Mouse (Mus musculus): Measurements from ENCODE around the gene Rtn4r. TPM values are rescaled to one million over a fixed set of nuclear protein-coding genes. Genes with fewer than 3 reads are reported as not detected.

Gene Rtn4r
- total RNA-seq, 1 experiment: 0.22 TPM

GRCm38 (mm10) chr16:18131245-18131939 is 4.0 kb downstream of the Rtn4r start:
- in situ Hi-C loops (cut with MboI; ENCODE audit: low sequenced_read_pairs in 2 of 2, unreplicated experiment in 2 of 2): no loop called here
- Histone ChIP-seq H3K27ac (ENCODE audit: insufficient read depth, low read depth, low read length, poor library complexity, severe bottlenecking) (no peak overlapping the region), H3K9ac (ENCODE audit: insufficient read depth, low read depth, low read length, poor library complexity, severe bottlenecking) (no peak overlapping the region), H3K4me3 (ENCODE audit: insufficient read depth in 1 of 2, low read depth in 1 of 2, low read length in 2 of 2, poor library complexity in 1 of 2, severe bottlenecking in 1 of 2) (no peak overlapping the region), H3K36me3 (ENCODE audit: control insufficient read depth, insufficient read depth, low read length, poor library complexity, severe bottlenecking) (no peaks in the 10 kb centered on the region), H3K9me3 (ENCODE audit: control insufficient read depth, insufficient read depth, low read depth, low read length) (no peaks in the 10 kb centered on the region), H3K4me1 (ENCODE audit: control insufficient read depth in 2 of 2, insufficient read depth in 2 of 2, low read length in 2 of 2, poor library complexity in 1 of 2) (no peaks in the 10 kb centered on the region; a peak in 1 of 4 replicates)
- TF ChIP-seq CHD2 (IDR thresholded peaks at IDR 0.05; ENCODE audit: low read depth, low read length): no peak
- no peak for TF ChIP-seq ZC3H11A (IDR thresholded peaks at IDR 0.05; ENCODE audit: borderline replicate concordance, low read depth, low read length)
- TF ChIP-seq ZNF384 (IDR thresholded peaks at IDR 0.05; ENCODE audit: low read depth, low read length): no peak
- TF ChIP-seq MAFK (IDR thresholded peaks at IDR 0.05; ENCODE audit: insufficient read depth, low read depth, low read length): no peak
- TF ChIP-seq HCFC1 (IDR thresholded peaks at IDR 0.05; ENCODE audit: borderline replicate concordance, insufficient read depth, low read length): no peak
- no peak for DNase-seq (ENCODE audit: low read depth, low spot score)

GRCm38 (mm10) chr16:18132026-18132425 is 4.6 kb downstream of the Rtn4r start:
- H3K36me3 ChIP-seq (ENCODE audit: control insufficient read depth, insufficient read depth, low read length, poor library complexity, severe bottlenecking): no peaks in the 10 kb centered on the region
- H3K4me3 ChIP-seq (ENCODE audit: insufficient read depth in 1 of 2, low read depth in 1 of 2, low read length in 2 of 2, poor library complexity in 1 of 2, severe bottlenecking in 1 of 2): no peak overlapping the region
- H3K4me1 ChIP-seq (ENCODE audit: control insufficient read depth in 2 of 2, insufficient read depth in 2 of 2, low read length in 2 of 2, poor library complexity in 1 of 2): no peaks in the 10 kb centered on the region
- no peak overlapping the region for H3K27ac ChIP-seq (ENCODE audit: insufficient read depth, low read depth, low read length, poor library complexity, severe bottlenecking)
- in situ Hi-C loops (cut with MboI; ENCODE audit: low sequenced_read_pairs in 2 of 2, unreplicated experiment in 2 of 2): no loop called here
- H3K9me3 ChIP-seq (ENCODE audit: control insufficient read depth, insufficient read depth, low read depth, low read length): no peaks in the 10 kb centered on the region
- TF ChIP-seq HCFC1 (IDR thresholded peaks at IDR 0.05; ENCODE audit: borderline replicate concordance, insufficient read depth, low read length): no peak
- TF ChIP-seq ZNF384 (IDR thresholded peaks at IDR 0.05; ENCODE audit: low read depth, low read length): no peak
- no peak for TF ChIP-seq MAFK (IDR thresholded peaks at IDR 0.05; ENCODE audit: insufficient read depth, low read depth, low read length)
- no peak for TF ChIP-seq CHD2 (IDR thresholded peaks at IDR 0.05; ENCODE audit: low read depth, low read length)
- TF ChIP-seq ZC3H11A (IDR thresholded peaks at IDR 0.05; ENCODE audit: borderline replicate concordance, low read depth, low read length): no peak
- DNase-seq (ENCODE audit: low read depth, low spot score): no peak
- H3K9ac ChIP-seq (ENCODE audit: insufficient read depth, low read depth, low read length, poor library complexity, severe bottlenecking): no peak overlapping the region

- no peak overlapping the region for H3K27ac ChIP-seq (ENCODE audit: insufficient read depth, low read depth, low read length, poor library complexity, severe bottlenecking)
- H3K4me3 ChIP-seq (ENCODE audit: insufficient read depth in 1 of 2, low read depth in 1 of 2, low read length in 2 of 2, poor library complexity in 1 of 2, severe bottlenecking in 1 of 2): no peak overlapping the region
- H3K4me1 ChIP-seq (ENCODE audit: control insufficient read depth in 2 of 2, insufficient read depth in 2 of 2, low read length in 2 of 2, poor library complexity in 1 of 2): no peaks in the 10 kb centered on the region
- TF ChIP-seq ZNF384 (IDR thresholded peaks at IDR 0.05; ENCODE audit: low read depth, low read length): no peak
- TF ChIP-seq MAFK (IDR thresholded peaks at IDR 0.05; ENCODE audit: insufficient read depth, low read depth, low read length): 0 out of 2 replicates have a peak, but pooled peaks have one; percentile 50
- H3K36me3 ChIP-seq (ENCODE audit: control insufficient read depth, insufficient read depth, low read length, poor library complexity, severe bottlenecking): no peaks in the 10 kb centered on the region
- H3K9ac ChIP-seq (ENCODE audit: insufficient read depth, low read depth, low read length, poor library complexity, severe bottlenecking): no peak overlapping the region
- no peak for DNase-seq (ENCODE audit: low read depth, low spot score)
- in situ Hi-C loops (cut with MboI; ENCODE audit: low sequenced_read_pairs in 2 of 2, unreplicated experiment in 2 of 2): no loop called here
- no peaks in the 10 kb centered on the region for H3K9me3 ChIP-seq (ENCODE audit: control insufficient read depth, insufficient read depth, low read depth, low read length)
Measured at GRCm38 (mm10) chr16:18132575-18132974, 5.1 kb downstream of the Rtn4r start.

- Histone ChIP-seq H3K36me3 (ENCODE audit: control insufficient read depth, insufficient read depth, low read length, poor library complexity, severe bottlenecking) (no peaks in the 10 kb centered on the region), H3K9me3 (ENCODE audit: control insufficient read depth, insufficient read depth, low read depth, low read length) (no peaks in the 10 kb centered on the region), H3K9ac (ENCODE audit: insufficient read depth, low read depth, low read length, poor library complexity, severe bottlenecking) (no peak overlapping the region), H3K4me1 (ENCODE audit: control insufficient read depth in 2 of 2, insufficient read depth in 2 of 2, low read length in 2 of 2, poor library complexity in 1 of 2) (no peaks in the 10 kb centered on the region), H3K27ac (ENCODE audit: insufficient read depth, low read depth, low read length, poor library complexity, severe bottlenecking) (no peak overlapping the region), H3K4me3 (ENCODE audit: insufficient read depth in 1 of 2, low read depth in 1 of 2, low read length in 2 of 2, poor library complexity in 1 of 2, severe bottlenecking in 1 of 2) (no peak overlapping the region)
- no peak for DNase-seq (ENCODE audit: low read depth, low spot score)
- in situ Hi-C loops (cut with MboI; ENCODE audit: low sequenced_read_pairs in 2 of 2, unreplicated experiment in 2 of 2): no loop called here
- TF ChIP-seq ZC3H11A (IDR thresholded peaks at IDR 0.05; ENCODE audit: borderline replicate concordance, low read depth, low read length) (no peak), CHD2 (IDR thresholded peaks at IDR 0.05; ENCODE audit: low read depth, low read length) (no peak), HCFC1 (IDR thresholded peaks at IDR 0.05; ENCODE audit: borderline replicate concordance, insufficient read depth, low read length) (no peak), MAFK (IDR thresholded peaks at IDR 0.05; ENCODE audit: insufficient read depth, low read depth, low read length) (no peak), ZNF384 (IDR thresholded peaks at IDR 0.05; ENCODE audit: low read depth, low read length) (no peak)
Measured at GRCm38 (mm10) chr16:18133133-18133920, 5.9 kb downstream of the Rtn4r start.
